Mouse (Mus musculus) ES-E14 (cell line): ENCODE measurements around the gene Trpv1. TPM values are rescaled to one million over a fixed set of nuclear protein-coding genes. Genes with fewer than 3 reads are reported as not detected.

Source experiments
- DNase-seq: peaks from one replicate; pipeline ENCODE4 v3.0.0-alpha.2; 2013; ENCODE audit warnings: low read depth, low spot score
- H3K27ac ChIP-seq: 2 replicates; pipeline ENCODE4 v1.5.1; 2012; ENCODE audit warnings: low read depth, mild to moderate bottlenecking, low read length, moderate library complexity, mixed read lengths; ENCODE audit not compliant: poor library complexity, insufficient read depth, severe bottlenecking
- H3K36me3 ChIP-seq: 2 replicates; pipeline ENCODE4 v1.6.1; 2012; ENCODE audit warnings: mild to moderate bottlenecking, low read length, moderate library complexity, mixed read lengths; ENCODE audit not compliant: control insufficient read depth, poor library complexity, insufficient read depth, severe bottlenecking
- H3K4me1 ChIP-seq, 2 experiments: fragments of 150-350 bp in 1 of 2; sonication (generic) in 1 of 2; 2 replicates each; pipeline ENCODE4 v1.6.1; 2012; ENCODE audit warnings: low read length in 2 of 2, mild to moderate bottlenecking in 1 of 2, mixed read lengths in 1 of 2; ENCODE audit not compliant: control insufficient read depth in 2 of 2, insufficient read depth in 2 of 2, poor library complexity in 1 of 2
- H3K4me3 ChIP-seq, 2 experiments: fragments of 150-350 bp in 1 of 2; sonication (generic) in 1 of 2; 2 replicates each; pipeline ENCODE4 v1.5.1; 2012; ENCODE audit warnings: low read length in 2 of 2, low read depth in 1 of 2, mild to moderate bottlenecking in 1 of 2, mixed read lengths in 1 of 2; ENCODE audit not compliant: insufficient read depth in 1 of 2, poor library complexity in 1 of 2, severe bottlenecking in 1 of 2
- H3K9ac ChIP-seq: 2 replicates; pipeline ENCODE4 v1.6.1; 2012; ENCODE audit warnings: low read depth, mild to moderate bottlenecking, low read length, mixed read lengths; ENCODE audit not compliant: poor library complexity, insufficient read depth, severe bottlenecking
- H3K9me3 ChIP-seq: fragments of 150-350 bp; sonication (generic); 2 replicates; pipeline ENCODE4 v1.6.1; 2012; ENCODE audit warnings: low read depth, mild to moderate bottlenecking, low read length; ENCODE audit not compliant: control insufficient read depth, insufficient read depth
- CHD2 ChIP-seq: IDR thresholded peaks from 2 replicates; pipeline ENCODE4 v1.6.1; 2014; ENCODE audit warnings: mild to moderate bottlenecking, low read depth, low read length, inconsistent platforms
- HCFC1 ChIP-seq: IDR thresholded peaks from 2 replicates; pipeline ENCODE4 v1.6.1; 2012; ENCODE audit warnings: low read length, inconsistent platforms, borderline replicate concordance; ENCODE audit not compliant: insufficient read depth
- MAFK ChIP-seq: IDR thresholded peaks from 2 replicates; pipeline ENCODE4 v1.6.1; 2014; ENCODE audit warnings: mild to moderate bottlenecking, low read depth, low read length, inconsistent platforms; ENCODE audit not compliant: insufficient read depth
- ZC3H11A ChIP-seq: IDR thresholded peaks from 2 replicates; pipeline ENCODE4 v1.6.1; 2012; ENCODE audit warnings: low read depth, mild to moderate bottlenecking, inconsistent platforms, low read length, borderline replicate concordance
- ZNF384 ChIP-seq: IDR thresholded peaks from 2 replicates; pipeline ENCODE4 v1.6.1; 2012; ENCODE audit warnings: low read depth, low read length, inconsistent platforms
- in situ Hi-C, 2 experiments: fragments of 600-800 bp; cut with MboI; formaldehyde crosslinking; loops; one replicate each; pipeline ENCODE4 v1.15.1; 2025; ENCODE audit warnings: low sequenced_read_pairs in 2 of 2, inconsistent platforms in 1 of 2; ENCODE audit not compliant: unreplicated experiment in 2 of 2
- total RNA-seq: library from RNA; depleted of rRNA; stranded (reverse); fragments of 300-350 nt; gene quantifications from 2 replicates; pipeline ENCODE4 v1.2.3, GENCODE M21; 2012

The Trpv1 gene
- total RNA-seq, 1 experiment, result 0.22 TPM

GRCm38 (mm10) chr11:73225856-73226255 lies 8.2 kb upstream of the Trpv1 start:
- no peak for TF ChIP-seq ZNF384
- H3K4me1 ChIP-seq, result peaks cover 0 to 2% of the 10 kb centered on the region in 2 experiments; a peak in 1 of 4 replicates
- no peaks in the 10 kb centered on the region for H3K9me3 ChIP-seq
- no peak overlapping the region for H3K9ac ChIP-seq
- in situ Hi-C loops, result no loop called here
- no peak for DNase-seq
- no peaks in the 10 kb centered on the region for H3K36me3 ChIP-seq
- no peak overlapping the region for H3K27ac ChIP-seq
- no peak overlapping the region for H3K4me3 ChIP-seq

- Histone ChIP-seq H3K27ac (no peak overlapping the region), H3K4me3 (no peak overlapping the region), H3K4me1 (no peaks in the 10 kb centered on the region), H3K9me3 (no peaks in the 10 kb centered on the region), H3K36me3 (no peaks in the 10 kb centered on the region), H3K9ac (no peak overlapping the region)
- no peak for TF ChIP-seq CHD2
- in situ Hi-C loops, result no loop called here
- no peak for DNase-seq
Measured at GRCm38 (mm10) chr11:73228881-73229280, 5.2 kb upstream of the Trpv1 start.

GRCm38 (mm10) chr11:73230081-73230480 lies 4.0 kb upstream of the Trpv1 start:
- H3K4me1 ChIP-seq, result no peaks in the 10 kb centered on the region
- no peaks in the 10 kb centered on the region for H3K36me3 ChIP-seq
- H3K27ac ChIP-seq, result no peak overlapping the region
- H3K4me3 ChIP-seq, result no peak overlapping the region
- H3K9me3 ChIP-seq, result no peaks in the 10 kb centered on the region
- H3K9ac ChIP-seq, result no peak overlapping the region
- DNase-seq, result no peak
- in situ Hi-C loops, result no loop called here
- TF ChIP-seq ZNF384, result no peak
- no peak for TF ChIP-seq CHD2
- TF ChIP-seq MAFK, result no peak
- no peak for TF ChIP-seq HCFC1
- TF ChIP-seq ZC3H11A, result no peak

- DNase-seq, result no peak
- Histone ChIP-seq H3K4me1 (no peaks in the 10 kb centered on the region), H3K9me3 (no peaks in the 10 kb centered on the region), H3K27ac (no peak overlapping the region), H3K9ac (no peak overlapping the region), H3K36me3 (no peaks in the 10 kb centered on the region), H3K4me3 (no peak overlapping the region)
- TF ChIP-seq MAFK, result no peak
- TF ChIP-seq ZC3H11A, result no peak
- TF ChIP-seq CHD2, result no peak
- TF ChIP-seq HCFC1, result no peak
- in situ Hi-C loops, result no loop called here
Measured at GRCm38 (mm10) chr11:73232513-73232912, 1.6 kb upstream of the Trpv1 start.

GRCm38 (mm10) chr11:73235990-73236701 lies 2.1 kb downstream of the Trpv1 start:
- H3K4me3 ChIP-seq, result no peak overlapping the region
- no peak overlapping the region for H3K27ac ChIP-seq
- in situ Hi-C loops, result no loop called here
- DNase-seq, result no peak
- no peaks in the 10 kb centered on the region for H3K36me3 ChIP-seq
- H3K9me3 ChIP-seq, result no peaks in the 10 kb centered on the region
- no peak overlapping the region for H3K9ac ChIP-seq
- TF ChIP-seq MAFK, result no peak
- TF ChIP-seq ZC3H11A, result no peak
- no peak for TF ChIP-seq HCFC1
- TF ChIP-seq ZNF384, result no peak
- TF ChIP-seq CHD2, result no peak
- H3K4me1 ChIP-seq, result no peaks in the 10 kb centered on the region
